Mouse (Mus musculus) cerebellum, postnatal 25 days (tissue): ENCODE results near the gene Ptpn12.
"Not testable (repeated sequence)": the region's sequence is repeated elsewhere in the genome, so short reads cannot be mapped to it uniquely, and the experiment has no call there.

Experiments
- DNase-seq, 2 experiments: peaks; one replicate each; pipeline ENCODE4 v3.0.0; 2021; ENCODE audit warnings: mixed read lengths in 2 of 2

The Ptpn12 gene

DNA sequence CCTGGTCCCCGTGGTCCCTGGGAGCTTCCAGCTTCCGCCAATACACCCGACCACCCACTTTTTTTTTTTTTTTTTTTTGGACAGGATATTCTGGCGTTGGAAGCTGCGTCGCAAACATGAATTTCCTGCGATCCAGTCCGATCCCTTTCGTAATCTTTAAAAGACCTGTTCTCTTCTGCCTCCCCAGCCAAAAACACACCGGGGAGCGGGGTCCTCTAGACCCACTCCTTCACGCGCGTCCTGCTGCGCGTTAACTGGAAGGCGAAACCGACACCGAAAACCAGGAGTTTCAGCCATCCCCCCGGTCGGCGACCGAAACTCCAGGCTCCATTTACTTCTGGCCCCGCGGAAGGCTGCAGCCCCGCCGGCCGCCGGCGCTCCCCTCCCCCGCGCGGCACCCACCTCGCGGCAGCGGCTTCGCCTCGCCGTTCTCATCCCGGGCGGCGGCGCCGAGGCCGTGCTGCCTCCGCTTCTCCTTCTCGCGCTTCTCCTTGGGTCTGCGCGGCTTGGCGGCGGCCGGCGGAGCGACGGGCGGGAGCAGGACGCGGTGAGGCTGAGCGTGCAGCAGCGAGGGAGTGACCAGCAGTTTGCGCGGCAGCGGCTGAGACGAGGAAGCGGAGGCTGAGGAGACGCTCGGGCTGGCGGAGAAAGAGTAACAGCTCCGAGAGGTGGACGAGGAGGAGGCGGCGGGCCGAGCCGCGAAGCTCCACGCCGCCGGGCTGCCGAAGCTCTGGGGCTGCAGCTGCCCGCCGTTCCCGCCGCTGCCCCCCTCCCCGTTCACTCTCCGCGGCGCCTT is 104.7 kb downstream of the Ptpn12 start:
- peak in 1 of 2 experiments; percentile 80 for DNase-seq

DNA sequence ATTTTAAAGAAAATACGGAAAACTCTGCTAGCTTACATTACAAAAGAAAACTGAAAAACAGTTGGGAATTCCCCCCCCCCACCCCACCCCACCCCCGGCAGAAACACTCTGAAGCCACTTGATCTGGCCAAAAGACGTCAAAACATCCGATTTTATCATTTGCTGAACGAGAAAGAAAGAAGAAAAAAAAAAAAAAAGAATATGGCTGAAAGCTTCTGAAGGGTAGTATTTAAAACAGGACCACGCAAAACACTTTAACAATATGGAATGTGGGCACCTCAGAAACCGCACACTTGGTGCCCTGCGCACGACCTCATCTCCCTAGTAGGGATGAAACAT is 105.2 kb downstream of the Ptpn12 start:
- no peak for DNase-seq

DNA sequence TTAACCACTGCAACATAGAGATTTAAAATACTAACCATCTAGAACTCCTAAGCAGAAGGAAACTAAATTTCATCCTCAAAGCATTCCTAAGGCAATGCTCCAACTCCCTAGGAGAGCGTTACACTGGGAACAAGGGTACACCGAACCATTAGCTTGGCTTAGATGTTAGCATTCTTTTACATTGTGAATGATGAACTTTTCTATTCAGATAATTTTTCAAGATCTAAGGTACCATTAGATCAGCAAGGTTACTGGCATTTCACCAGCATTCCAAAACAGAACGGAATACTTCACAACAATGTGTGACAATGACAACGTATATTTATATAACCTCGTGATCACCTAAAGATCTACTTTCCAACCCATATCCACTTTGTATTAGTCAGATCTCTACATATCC is 105.6 kb downstream of the Ptpn12 start:
- no peak for DNase-seq

DNA sequence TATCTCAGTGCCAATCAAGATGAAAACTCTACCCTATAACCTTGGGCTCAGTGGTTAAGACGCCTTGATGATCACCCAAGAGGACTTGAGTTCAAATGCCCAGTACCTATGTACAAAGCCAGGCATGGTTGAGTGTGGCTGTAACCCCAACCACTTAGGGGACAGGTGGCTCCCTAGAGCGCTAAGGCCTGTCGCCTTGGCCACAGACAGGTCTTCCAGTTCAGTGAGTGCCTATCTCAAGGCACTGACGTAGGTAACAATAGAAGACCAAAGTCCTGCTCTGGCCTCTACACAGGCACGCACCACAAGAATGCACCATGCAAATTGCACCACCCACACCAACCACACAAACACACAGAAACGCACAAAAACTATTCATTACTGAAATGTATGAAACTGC is 108.8 kb downstream of the Ptpn12 start:
- DNase-seq = peak in 1 of 2 experiments; percentile 31

DNA sequence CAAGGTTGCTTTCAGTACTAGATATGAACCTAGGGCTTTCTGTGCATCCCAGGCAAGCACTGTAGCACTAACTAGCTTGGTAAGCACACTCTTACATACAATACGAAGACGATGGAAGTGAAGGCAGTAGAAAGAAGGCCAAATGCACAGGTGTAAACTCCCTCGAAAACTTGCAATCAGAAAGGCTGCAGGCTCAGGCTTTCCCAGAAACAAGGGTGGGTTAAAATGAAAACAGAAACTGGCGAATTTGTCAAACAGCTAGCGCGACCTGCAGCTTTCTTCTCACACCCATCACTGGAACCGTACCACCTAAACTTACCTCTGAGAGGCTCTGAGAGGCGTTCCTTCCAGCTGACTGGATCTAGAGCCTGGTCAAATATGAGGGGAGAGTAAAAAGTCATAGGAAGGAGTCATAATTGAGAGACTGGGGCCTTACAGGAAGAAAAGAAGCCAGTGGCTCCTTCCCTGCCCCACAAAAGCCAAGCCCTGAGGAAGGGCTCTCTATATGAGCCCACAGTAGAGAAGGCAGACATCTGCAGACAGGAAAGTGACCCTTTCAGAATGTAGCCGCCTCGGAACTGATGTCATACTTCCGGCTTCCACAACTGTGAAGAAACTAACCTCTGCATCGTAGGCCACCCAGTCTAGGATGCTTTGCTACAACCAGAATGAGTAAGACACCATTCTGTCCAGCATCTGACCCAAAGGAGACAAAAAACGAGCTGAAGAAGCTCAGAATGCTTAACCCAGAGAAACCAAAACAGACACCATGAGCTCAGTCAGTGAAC is 110.6 kb downstream of the Ptpn12 start:
- no peak for DNase-seq

DNA sequence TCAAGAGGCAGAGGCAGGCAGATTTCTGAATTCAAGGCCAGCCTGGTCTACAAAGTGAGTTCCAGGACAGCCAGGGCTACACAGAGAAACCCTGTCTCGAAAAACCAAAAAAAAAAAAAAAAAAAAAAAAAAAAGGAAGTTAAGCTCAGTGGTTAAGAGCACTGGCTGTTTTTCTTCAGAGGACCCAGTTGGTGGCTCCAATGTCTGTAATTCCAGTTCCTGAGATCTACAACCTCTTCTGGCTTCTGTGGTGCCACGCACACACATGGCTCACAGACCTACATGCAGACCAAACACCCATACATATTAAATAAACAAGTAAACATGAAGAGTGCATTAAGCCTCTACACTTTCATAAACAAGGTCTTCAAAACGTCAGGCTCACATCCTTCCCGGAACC is 111.9 kb downstream of the Ptpn12 start:
- DNase-seq = not testable (repeated sequence)

DNA sequence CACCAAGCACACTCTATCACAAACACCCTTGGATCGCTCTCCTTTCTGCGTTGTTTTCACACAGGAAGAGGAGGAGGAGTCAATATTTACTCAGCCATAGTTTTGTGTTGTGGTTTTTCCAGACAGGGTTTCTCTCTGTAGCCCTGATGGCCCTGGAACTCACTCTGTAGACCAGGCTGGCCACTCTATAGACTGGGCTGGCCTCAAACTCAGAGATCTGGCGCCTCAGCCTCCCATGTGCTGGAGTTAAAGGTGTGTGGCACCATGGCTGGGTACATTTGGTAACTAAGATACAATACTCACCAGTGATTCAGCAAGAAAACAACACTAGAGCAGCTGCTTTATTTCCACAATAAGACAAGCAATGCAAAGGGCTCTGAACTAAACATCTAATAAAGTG is 113.2 kb downstream of the Ptpn12 start:
- DNase-seq = no peak

DNA sequence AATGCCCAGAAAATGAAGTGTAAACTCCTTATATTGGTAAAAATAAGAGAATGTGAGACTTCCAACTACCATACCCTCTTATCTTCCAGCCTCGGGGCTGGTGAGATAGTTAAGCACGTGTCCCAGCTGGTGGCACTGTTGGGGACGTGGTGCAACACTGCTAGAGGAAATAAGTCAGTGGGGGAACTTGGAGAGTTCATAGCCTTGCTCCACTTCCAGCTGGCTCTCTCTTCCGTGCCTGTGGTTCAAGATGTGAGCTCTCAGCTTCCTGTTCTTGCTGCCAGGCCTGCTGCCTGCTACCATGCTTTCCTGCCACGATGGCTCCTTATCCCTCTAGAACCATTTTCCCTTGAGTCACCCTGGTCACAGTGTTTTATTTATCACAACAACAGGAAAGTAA is 114.5 kb downstream of the Ptpn12 start:
- DNase-seq = peak; percentile 64 to 70

DNA sequence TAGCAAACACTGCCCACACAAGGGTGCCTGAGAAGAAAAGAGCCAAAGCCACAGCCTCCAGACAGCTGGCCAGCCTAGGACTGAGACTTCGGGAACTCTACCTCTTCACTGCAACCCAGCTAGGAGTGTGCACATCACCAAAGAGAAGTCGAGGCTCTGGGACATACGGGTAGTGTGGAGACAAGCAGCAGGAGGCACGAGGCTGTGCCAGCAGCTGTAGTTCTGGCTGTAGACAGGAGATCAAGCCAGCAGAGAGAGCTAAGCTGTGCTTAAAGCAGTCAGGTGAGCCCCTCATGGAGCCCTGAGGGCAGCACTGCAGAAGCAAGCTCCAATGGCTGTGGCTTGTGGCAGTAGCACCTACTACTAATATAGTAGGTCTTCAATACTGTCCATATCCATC is 115.0 kb downstream of the Ptpn12 start:
- peak in 1 of 2 experiments; percentile 48 for DNase-seq

DNA sequence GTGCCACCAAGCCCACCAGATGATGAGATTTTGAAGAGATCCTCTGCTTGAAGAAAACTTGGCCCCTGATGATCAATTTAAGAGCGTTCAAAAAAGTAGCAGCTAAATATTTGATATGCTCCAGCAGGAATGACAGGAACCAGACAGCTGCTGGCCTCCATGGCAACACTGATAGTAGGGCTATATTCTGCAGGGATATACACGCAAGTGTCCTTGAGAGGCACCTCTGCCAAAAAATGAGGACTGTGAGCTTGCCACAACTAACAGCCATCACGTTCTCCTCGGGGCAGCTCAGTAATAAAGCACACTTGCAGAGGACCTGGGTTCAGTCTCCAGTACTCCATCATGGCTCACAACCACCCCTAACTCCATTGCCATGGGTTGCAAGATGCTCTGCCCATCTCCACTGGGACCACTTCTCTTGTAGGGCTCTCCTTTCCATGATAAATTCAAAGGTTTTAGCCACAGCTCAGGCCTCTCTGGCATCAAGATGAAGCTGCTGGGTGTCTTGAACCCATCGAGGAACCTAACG is 115.6 kb downstream of the Ptpn12 start:
- peak in 1 of 2 experiments; percentile 32 for DNase-seq

DNA sequence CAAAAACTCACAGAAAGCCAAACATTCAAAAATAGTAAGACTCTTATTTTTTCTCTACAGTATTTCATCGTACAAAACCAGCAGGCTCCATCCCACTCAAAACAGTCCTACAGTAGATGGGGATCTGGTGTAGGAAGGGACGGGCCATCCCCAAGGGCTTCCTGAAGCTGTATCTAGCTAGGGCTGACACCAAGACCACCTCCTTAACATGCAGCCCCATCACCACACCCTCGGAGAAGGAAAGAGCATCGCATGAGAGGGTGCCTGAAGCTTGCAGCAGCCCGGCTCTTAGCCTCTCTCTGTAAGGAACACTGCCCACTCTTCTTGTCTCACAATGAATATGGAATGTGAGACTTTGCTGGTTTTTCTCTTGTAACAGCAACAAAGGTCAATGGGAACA is 117.2 kb downstream of the Ptpn12 start:
- DNase-seq = no peak
